Mouse (Mus musculus): ENCODE measurements around the gene Ifrd2.

DNA sequence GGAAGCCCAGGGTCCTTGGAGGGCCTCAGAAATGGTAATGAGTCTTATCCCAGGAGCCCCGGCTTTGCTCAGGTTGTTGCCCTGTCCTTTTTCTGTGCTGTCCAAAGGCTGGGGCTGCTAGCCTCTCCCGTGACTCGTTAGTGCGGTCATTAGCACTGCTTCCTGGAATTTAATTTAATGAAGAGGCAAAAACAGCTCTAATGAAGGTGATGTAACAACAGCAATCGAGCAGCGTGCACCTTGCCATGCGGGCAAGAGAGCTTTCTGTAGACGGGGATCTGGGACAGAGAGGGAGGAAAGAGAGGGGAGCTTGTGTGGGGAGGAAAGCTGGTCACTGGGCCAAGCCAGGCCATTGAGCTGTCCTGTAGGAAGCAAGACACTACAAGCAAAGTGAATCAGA is 54.2 kb downstream of the Ifrd2 start:
- TF ChIP-seq CTCF (IDR thresholded peaks at IDR 0.05; ENCODE audit: low read depth, low read length) (no peak), GATA1 (IDR thresholded peaks at IDR 0.05; ENCODE audit: borderline replicate concordance, low read length) (no peak), TAL1 (conservative IDR thresholded peaks at IDR 0.05; ENCODE audit: low read depth, low read length) (no peak)

Measured in G1E (cell line).